Mouse (Mus musculus): ENCODE measurements around the gene Sema3b. TPM values are rescaled to one million over a fixed set of nuclear protein-coding genes. Genes with fewer than 3 reads are reported as not detected.

Sema3b gene
- polyA plus RNA-seq, 1 experiment = 3.9 TPM

DNA sequence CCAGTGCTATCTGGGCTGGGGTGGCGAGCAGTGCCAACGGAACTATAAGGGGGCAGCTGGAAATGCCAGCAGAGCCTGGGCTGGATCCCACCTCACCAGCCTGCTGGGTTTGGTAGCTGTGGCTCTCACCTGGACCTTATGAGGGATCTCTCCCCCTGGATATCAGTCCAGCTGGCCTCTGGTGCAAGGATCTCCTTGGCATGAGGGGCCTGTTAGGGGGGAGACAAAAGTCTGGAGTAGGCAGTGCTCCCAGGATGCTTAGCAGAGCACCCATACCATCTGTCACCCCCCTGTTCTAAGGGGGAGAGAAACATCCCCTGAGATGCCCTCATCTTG, 36.7 kb downstream of the Sema3b start:
- peaks cover 22% of the 10 kb centered on the region for H3K4me1 ChIP-seq (ENCODE audit: control insufficient read depth, insufficient read depth, low read length)
- no peak overlapping the region for H3K4me3 ChIP-seq (replicated peaks; ENCODE audit: insufficient read depth, low read depth, low read length)
- WGBS = 72% methylated on average over 2 of the region's 2 CpGs
- H3K27ac ChIP-seq (ENCODE audit: insufficient read depth, low read length) = no peak overlapping the region
- no peak for TF ChIP-seq CTCF (IDR thresholded peaks at IDR 0.05; ENCODE audit: borderline replicate concordance, insufficient read depth, low read depth, low read length)
- no peak for TF ChIP-seq POLR2A (IDR thresholded peaks at IDR 0.05; ENCODE audit: borderline replicate concordance, insufficient read depth, low read length)
- no peak for DNase-seq
- H3K27me3 ChIP-seq (ENCODE audit: control insufficient read depth, insufficient read depth, low read length) = no peaks in the 10 kb centered on the region

DNA sequence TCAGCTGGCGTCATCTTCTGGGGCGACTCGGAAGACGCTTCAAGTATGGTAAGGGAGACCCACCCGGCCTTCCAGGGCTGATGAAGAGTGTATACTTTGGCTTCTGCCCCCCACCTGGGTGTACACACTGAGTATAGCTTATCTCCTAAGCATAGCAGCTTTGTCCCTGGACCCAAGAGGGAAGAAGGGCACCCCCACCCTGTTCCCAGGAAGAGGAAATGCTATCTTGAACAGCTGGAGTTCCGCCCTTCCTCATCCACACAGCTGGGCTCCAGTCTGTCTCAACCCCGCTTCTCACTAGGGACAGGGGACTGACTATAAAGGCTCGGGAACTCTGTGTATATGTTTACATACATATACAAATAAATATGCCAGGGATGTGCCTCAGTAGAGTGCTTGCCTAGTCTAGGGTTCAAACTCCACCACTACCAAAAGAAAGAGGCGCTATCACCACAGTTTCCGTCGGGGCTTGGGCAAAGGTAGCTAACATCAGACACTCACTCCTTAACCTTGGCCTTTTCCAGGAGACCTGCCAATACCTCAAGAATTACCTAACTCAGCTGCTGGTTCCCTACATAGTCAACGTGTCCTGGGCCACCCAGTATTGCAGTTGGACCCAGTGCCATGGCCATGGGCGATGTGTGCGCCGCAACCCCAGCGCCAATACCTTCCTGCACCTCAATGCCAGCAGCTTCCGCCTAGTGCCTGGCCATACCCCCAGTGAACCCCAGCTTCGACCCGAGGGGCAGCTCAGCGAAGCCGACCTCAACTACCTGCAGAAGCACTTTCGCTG, 37.3 kb downstream of the Sema3b start:
- TF ChIP-seq CTCF (IDR thresholded peaks at IDR 0.05; ENCODE audit: borderline replicate concordance, insufficient read depth, low read depth, low read length) (no peak), POLR2A (IDR thresholded peaks at IDR 0.05; ENCODE audit: borderline replicate concordance, insufficient read depth, low read length) (no peak)
- no peak overlapping the region for H3K4me3 ChIP-seq (replicated peaks; ENCODE audit: insufficient read depth, low read depth, low read length)
- DNase-seq = no peak
- H3K27me3 ChIP-seq (ENCODE audit: control insufficient read depth, insufficient read depth, low read length) = no peaks in the 10 kb centered on the region
- no peak overlapping the region for H3K27ac ChIP-seq (ENCODE audit: insufficient read depth, low read length)
- H3K4me1 ChIP-seq (ENCODE audit: control insufficient read depth, insufficient read depth, low read length) = peaks cover 20% of the 10 kb centered on the region
- 89% methylated on average over 22 of the region's 22 CpGs for WGBS

DNA sequence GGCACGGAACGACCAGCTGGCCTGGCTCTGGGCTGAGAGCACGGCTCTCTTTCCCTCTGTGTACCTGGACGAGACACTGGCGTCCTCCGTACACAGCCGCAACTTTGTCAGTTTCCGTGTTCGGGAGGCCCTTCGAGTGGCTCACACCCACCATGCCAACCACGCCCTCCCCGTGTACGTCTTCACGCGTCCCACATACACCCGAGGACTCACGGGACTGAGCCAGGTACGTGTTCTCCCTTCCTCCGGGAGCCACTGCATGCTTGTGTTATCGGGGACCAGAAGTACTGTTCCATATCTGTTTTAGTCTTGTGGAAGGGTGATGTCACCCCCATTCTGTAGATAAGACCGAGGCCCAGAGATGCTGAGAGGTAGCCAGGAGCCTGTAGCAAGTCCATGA, 38.2 kb downstream of the Sema3b start:
- TF ChIP-seq CTCF (IDR thresholded peaks at IDR 0.05; ENCODE audit: borderline replicate concordance, insufficient read depth, low read depth, low read length) (no peak), POLR2A (IDR thresholded peaks at IDR 0.05; ENCODE audit: borderline replicate concordance, insufficient read depth, low read length) (no peak)
- H3K4me3 ChIP-seq (replicated peaks; ENCODE audit: insufficient read depth, low read depth, low read length) = no peak overlapping the region
- DNase-seq = no peak
- peaks cover 16% of the 10 kb centered on the region for H3K4me1 ChIP-seq (ENCODE audit: control insufficient read depth, insufficient read depth, low read length)
- H3K27ac ChIP-seq (ENCODE audit: insufficient read depth, low read length) = no peak overlapping the region
- 87% methylated on average over 21 of the region's 21 CpGs for WGBS
- no peaks in the 10 kb centered on the region for H3K27me3 ChIP-seq (ENCODE audit: control insufficient read depth, insufficient read depth, low read length)

DNA sequence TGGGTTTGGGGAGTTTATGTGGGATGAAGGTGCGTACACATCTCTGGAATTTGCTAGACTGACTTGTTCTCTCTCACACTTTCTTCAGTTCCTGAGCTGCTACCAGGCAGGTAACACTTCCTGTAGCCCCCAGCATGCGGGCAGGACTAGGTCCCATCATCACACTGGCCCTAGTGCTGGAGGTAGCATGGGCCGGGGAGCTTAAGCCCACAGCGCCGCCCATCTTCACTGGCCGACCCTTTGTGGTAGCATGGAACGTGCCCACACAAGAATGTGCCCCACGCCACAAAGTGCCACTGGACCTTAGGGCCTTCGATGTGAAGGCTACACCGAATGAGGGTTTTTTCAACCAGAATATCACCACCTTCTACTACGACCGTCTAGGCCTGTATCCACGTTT, 39.0 kb downstream of the Sema3b start:
- DNase-seq = no peak
- TF ChIP-seq POLR2A (IDR thresholded peaks at IDR 0.05; ENCODE audit: borderline replicate concordance, insufficient read depth, low read length) (no peak), CTCF (IDR thresholded peaks at IDR 0.05; ENCODE audit: borderline replicate concordance, insufficient read depth, low read depth, low read length) (no peak)
- no peaks in the 10 kb centered on the region for H3K27me3 ChIP-seq (ENCODE audit: control insufficient read depth, insufficient read depth, low read length)
- WGBS = 66% methylated on average over 13 of the region's 13 CpGs
- H3K27ac ChIP-seq (ENCODE audit: insufficient read depth, low read length) = no peak overlapping the region
- peaks cover 11% of the 10 kb centered on the region for H3K4me1 ChIP-seq (ENCODE audit: control insufficient read depth, insufficient read depth, low read length)
- H3K4me3 ChIP-seq (replicated peaks; ENCODE audit: insufficient read depth, low read depth, low read length) = peak overlapping the region; percentile 47

DNA sequence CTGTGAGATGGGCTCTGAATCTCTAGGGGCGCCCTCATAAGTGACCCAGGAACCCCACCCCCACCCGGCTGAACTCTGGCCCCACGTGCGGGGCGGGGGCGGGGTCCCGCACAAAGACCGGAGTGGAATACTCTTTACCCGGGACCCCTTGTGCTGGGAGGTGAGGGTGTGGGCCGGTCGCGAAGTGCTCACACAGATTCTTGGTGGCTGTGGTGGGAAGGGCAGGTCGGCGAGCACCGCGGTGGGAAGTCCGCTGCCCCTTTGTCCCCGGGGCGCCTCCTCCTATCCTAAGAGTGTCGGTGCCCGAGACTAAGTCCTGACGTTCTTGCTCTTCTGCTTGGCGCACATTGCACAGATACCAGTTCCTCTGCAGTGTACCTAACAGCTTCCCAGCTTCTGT, 39.8 kb downstream of the Sema3b start:
- DNase-seq = no peak
- WGBS = 2% methylated on average over 23 of the region's 23 CpGs
- peaks cover 12% of the 10 kb centered on the region for H3K4me1 ChIP-seq (ENCODE audit: control insufficient read depth, insufficient read depth, low read length)
- peak overlapping the region; percentile 63 for H3K4me3 ChIP-seq (replicated peaks; ENCODE audit: insufficient read depth, low read depth, low read length)
- H3K27me3 ChIP-seq (ENCODE audit: control insufficient read depth, insufficient read depth, low read length) = no peaks in the 10 kb centered on the region
- TF ChIP-seq POLR2A (IDR thresholded peaks at IDR 0.05; ENCODE audit: borderline replicate concordance, insufficient read depth, low read length) (no peak), CTCF (IDR thresholded peaks at IDR 0.05; ENCODE audit: borderline replicate concordance, insufficient read depth, low read depth, low read length) (no peak)
- 0 out of 2 replicates have a peak overlapping the region, but pooled peaks have one; percentile 12 for H3K27ac ChIP-seq (ENCODE audit: insufficient read depth, low read length)

DNA sequence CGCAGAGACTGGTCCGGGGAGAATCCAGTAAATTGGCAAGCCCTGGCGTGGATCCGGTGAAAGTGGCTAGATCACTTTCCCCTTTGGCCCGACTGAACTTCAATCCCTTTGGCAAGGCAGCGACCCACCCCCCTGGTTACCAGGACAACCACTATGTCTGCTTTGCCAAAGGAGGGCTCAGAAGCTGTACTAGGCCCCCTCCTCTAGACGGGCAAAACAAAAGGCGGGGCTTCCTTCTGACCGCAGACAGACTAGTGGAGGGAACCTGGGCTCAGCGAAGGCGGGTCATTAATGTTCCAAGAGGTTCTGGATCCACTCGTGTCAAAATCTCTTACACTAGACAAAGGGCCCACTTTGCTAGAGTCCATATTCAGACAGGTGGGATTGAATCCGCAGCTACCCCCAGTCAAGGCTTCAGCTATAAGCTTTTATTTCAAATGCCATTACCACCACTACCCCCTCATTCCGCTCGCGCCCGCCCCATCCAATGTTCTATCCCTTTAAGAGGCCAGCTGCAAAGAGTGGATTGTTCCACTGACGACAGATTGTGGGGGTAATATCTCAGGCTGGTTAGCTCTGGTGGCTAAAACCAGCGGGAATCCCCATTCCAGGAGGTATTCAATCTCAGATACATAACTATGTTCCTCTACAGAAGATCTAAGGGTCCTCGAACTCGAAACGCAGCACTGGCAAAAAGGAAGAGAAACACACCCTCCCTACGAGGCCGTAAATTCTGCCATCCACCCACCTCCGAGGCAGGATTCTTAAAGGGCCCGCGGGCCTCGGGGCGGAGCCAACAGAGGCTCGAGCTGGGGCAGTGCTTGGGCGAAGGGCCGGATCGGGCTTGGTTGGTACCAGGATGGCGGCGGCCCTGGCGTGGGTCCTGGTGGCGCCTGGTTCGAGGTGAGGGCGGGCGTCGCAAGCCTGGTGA, 40.4 kb downstream of the Sema3b start:
- TF ChIP-seq CTCF (IDR thresholded peaks at IDR 0.05; ENCODE audit: borderline replicate concordance, insufficient read depth, low read depth, low read length) (no peak), POLR2A (IDR thresholded peaks at IDR 0.05; ENCODE audit: borderline replicate concordance, insufficient read depth, low read length) (peak; percentile 34; the same call in 1 of the 2 replicates)
- peak overlapping the region; percentile 24; the same call in 1 of the 2 replicates for H3K27ac ChIP-seq (ENCODE audit: insufficient read depth, low read length)
- peak; percentile 79 to 81 for DNase-seq
- 4% methylated on average over 41 of the region's 41 CpGs for WGBS
- peak overlapping the region; percentile 63 for H3K4me3 ChIP-seq (replicated peaks; ENCODE audit: insufficient read depth, low read depth, low read length)
- H3K4me1 ChIP-seq (ENCODE audit: control insufficient read depth, insufficient read depth, low read length) = peaks cover 16% of the 10 kb centered on the region
- no peaks in the 10 kb centered on the region for H3K27me3 ChIP-seq (ENCODE audit: control insufficient read depth, insufficient read depth, low read length)

DNA sequence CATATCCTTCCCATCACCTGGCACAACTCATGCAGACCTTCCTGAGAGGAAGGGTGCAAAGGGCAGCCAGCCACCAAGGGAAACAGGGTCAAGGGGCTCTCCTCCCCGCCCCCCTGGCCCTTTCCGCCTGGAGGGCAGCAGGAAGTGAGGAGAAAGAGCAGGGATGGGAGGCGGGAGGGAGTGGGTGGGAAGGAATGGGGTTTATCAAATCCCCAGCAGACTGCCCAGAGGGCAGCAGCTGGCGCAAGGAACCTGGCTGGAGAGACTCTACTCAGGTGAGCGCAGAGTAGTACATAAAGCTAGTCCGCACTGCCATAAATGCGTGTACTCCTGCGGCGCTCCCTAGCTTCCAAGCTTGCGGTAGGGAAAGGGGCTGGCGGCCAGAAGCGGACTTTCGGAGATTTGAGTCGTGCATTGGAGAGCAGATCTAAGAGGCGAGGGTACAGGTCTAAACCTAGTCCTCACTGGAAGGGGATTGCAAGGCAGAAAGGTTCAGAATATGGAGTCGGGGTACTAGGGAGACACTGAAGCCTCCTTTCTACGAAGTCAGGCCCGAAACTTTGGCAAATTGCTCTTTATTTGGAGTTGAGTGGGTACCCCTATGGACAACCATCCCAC, 41.2 kb downstream of the Sema3b start, which contains the start of gene Hyal2:
Gene Hyal2, plus strand, starts transcription at position 244 of the 618 bp plus-strand sequence.
- WGBS = 50% methylated on average over 18 of the region's 18 CpGs
- peaks cover 16% of the 10 kb centered on the region for H3K4me1 ChIP-seq (ENCODE audit: control insufficient read depth, insufficient read depth, low read length)

More for the DNA sequence above, 41.2 kb downstream of the Sema3b start, which contains the start of gene Hyal2:
- peak within 1 kb of the TSS; percentile 24; the same call in 1 of the 2 replicates for H3K27ac ChIP-seq (ENCODE audit: insufficient read depth, low read length)
- DNase-seq = no peak
- no peaks in the 10 kb centered on the region for H3K27me3 ChIP-seq (ENCODE audit: control insufficient read depth, insufficient read depth, low read length)
- peak within 1 kb of the TSS; percentile 63 for H3K4me3 ChIP-seq (replicated peaks; ENCODE audit: insufficient read depth, low read depth, low read length)
- no peak for TF ChIP-seq CTCF (IDR thresholded peaks at IDR 0.05; ENCODE audit: borderline replicate concordance, insufficient read depth, low read depth, low read length)
- no peak for TF ChIP-seq POLR2A (IDR thresholded peaks at IDR 0.05; ENCODE audit: borderline replicate concordance, insufficient read depth, low read length)
